Mouse (Mus musculus) stomach, embryonic 15.5 days (tissue): Measurements from ENCODE around the gene Eif4e1b. TPM values are rescaled to one million over a fixed set of nuclear protein-coding genes. Genes with fewer than 3 reads are reported as not detected.
A peak's percentile ranks its signal among the peaks of the same experiment; 100 is the strongest.

Experiments used
- ATAC-seq: fragments of 200-750 bp; cut with Nextera tagmentation; 2 replicates; pipeline ENCODE4 v1.8.0; 2017; ENCODE audit warnings: low read depth, moderate number of reproducible peaks, moderate TSS enrichment; ENCODE audit not compliant: insufficient read depth, low FRiP score
- H3K27ac ChIP-seq: fragments of 300-500 bp; sonication (generic); 2 replicates; pipeline ENCODE4 v1.5.1; 2015; ENCODE audit warnings: mild to moderate bottlenecking, inconsistent platforms
- H3K27me3 ChIP-seq: fragments of 300-500 bp; sonication (generic); replicated peaks from 2 replicates; pipeline ENCODE4 v1.6.1; 2015; ENCODE audit warnings: inconsistent platforms
- H3K36me3 ChIP-seq: fragments of 300-500 bp; sonication (generic); 2 replicates; pipeline ENCODE4 v1.6.1; 2015; ENCODE audit warnings: inconsistent platforms
- H3K4me1 ChIP-seq: fragments of 300-500 bp; sonication (generic); 2 replicates; pipeline ENCODE4 v1.6.1; 2015; ENCODE audit warnings: inconsistent platforms
- H3K4me2 ChIP-seq: fragments of 300-500 bp; sonication (generic); 2 replicates; pipeline ENCODE4 v1.6.1; 2015; ENCODE audit warnings: mild to moderate bottlenecking, inconsistent platforms
- H3K4me3 ChIP-seq: fragments of 300-500 bp; sonication (generic); replicated peaks from 2 replicates; pipeline ENCODE4 v1.5.1; 2015; ENCODE audit warnings: inconsistent platforms
- H3K9ac ChIP-seq: fragments of 300-500 bp; sonication (generic); 2 replicates; pipeline ENCODE4 v1.6.1; 2015; ENCODE audit warnings: inconsistent platforms
- H3K9me3 ChIP-seq: fragments of 300-500 bp; sonication (generic); 2 replicates; pipeline ENCODE4 v1.6.1; 2016; ENCODE audit warnings: inconsistent platforms
- WGBS: fragments of 180-500 bp; shearing (Covaris S2); methylation state at CpG from one replicate; pipeline ENCODE4 v1.1.7; 2015; 5-methylcytosine and 5-hydroxymethylcytosine counted together
- polyA plus RNA-seq: library from polyadenylated mRNA; unstranded; fragments of >200 nt; fragmentation: Nextera tagmentation; extraction: Ambion mirVana; gene quantifications from 2 replicates; pipeline ENCODE4 v1.2.1, GENCODE M21; 2015

Eif4e1b gene
- polyA plus RNA-seq, 1 experiment from 2014 or later, result not detected

- H3K4me3 ChIP-seq, result no peak overlapping the region
- no peak for ATAC-seq
- 66% methylated on average over 6 of the region's 6 CpGs for WGBS
Observed at GRCm38 (mm10) chr13:54753733-54754132, 30.1 kb upstream of the Eif4e1b start.

GRCm38 (mm10) chr13:54754169-54755080 lies 29.4 kb upstream of the Eif4e1b start:
- peaks cover 24% of the 10 kb centered on the region for H3K27me3 ChIP-seq
- no peaks in the 10 kb centered on the region for H3K9me3 ChIP-seq
- peaks cover 15% of the 10 kb centered on the region for H3K4me1 ChIP-seq
- no peak overlapping the region for H3K27ac ChIP-seq
- H3K4me3 ChIP-seq, result no peak overlapping the region
- WGBS, result 39% methylated on average over 12 of the region's 12 CpGs
- no peak overlapping the region for H3K4me2 ChIP-seq
- ATAC-seq, result no peak
- H3K9ac ChIP-seq, result no peak overlapping the region
- no peaks in the 10 kb centered on the region for H3K36me3 ChIP-seq

More at GRCm38 (mm10) chr13:54753733-54754132, 30.1 kb upstream of the Eif4e1b start:
- H3K9ac ChIP-seq, result no peak overlapping the region
- peaks cover 23% of the 10 kb centered on the region for H3K27me3 ChIP-seq
- H3K27ac ChIP-seq, result no peak overlapping the region
- H3K4me1 ChIP-seq, result peaks cover 15% of the 10 kb centered on the region
- H3K9me3 ChIP-seq, result no peaks in the 10 kb centered on the region
- no peaks in the 10 kb centered on the region for H3K36me3 ChIP-seq
- no peak overlapping the region for H3K4me2 ChIP-seq

- peaks cover 21% of the 10 kb centered on the region for H3K27me3 ChIP-seq
- 22% methylated on average over 9 of the region's 9 CpGs for WGBS
- no peak for ATAC-seq
- H3K4me2 ChIP-seq, result no peak overlapping the region
- no peaks in the 10 kb centered on the region for H3K36me3 ChIP-seq
- H3K9ac ChIP-seq, result no peak overlapping the region
- H3K27ac ChIP-seq, result no peak overlapping the region
- no peaks in the 10 kb centered on the region for H3K9me3 ChIP-seq
- no peak overlapping the region for H3K4me3 ChIP-seq
- H3K4me1 ChIP-seq, result peaks cover 8% of the 10 kb centered on the region; the same call in 1 of the 2 replicates
Observed at GRCm38 (mm10) chr13:54755201-54755830, 28.5 kb upstream of the Eif4e1b start.

GRCm38 (mm10) chr13:54756156-54756712 lies 27.6 kb upstream of the Eif4e1b start:
- 90% methylated on average over 8 of the region's 8 CpGs for WGBS
- H3K4me3 ChIP-seq, result no peak overlapping the region
- H3K9ac ChIP-seq, result no peak overlapping the region
- H3K4me2 ChIP-seq, result no peak overlapping the region
- no peak for ATAC-seq
- no peak overlapping the region for H3K27ac ChIP-seq
- no peaks in the 10 kb centered on the region for H3K36me3 ChIP-seq
- no peaks in the 10 kb centered on the region for H3K9me3 ChIP-seq
- peaks cover 17% of the 10 kb centered on the region; the same call in 1 of the 2 replicates for H3K27me3 ChIP-seq
- peaks cover 8% of the 10 kb centered on the region; the same call in 1 of the 2 replicates for H3K4me1 ChIP-seq

GRCm38 (mm10) chr13:54757093-54757830 lies 26.5 kb upstream of the Eif4e1b start:
- WGBS, result 39% methylated on average over 10 of the region's 10 CpGs
- peaks cover 8% of the 10 kb centered on the region; the same call in 1 of the 2 replicates for H3K4me1 ChIP-seq
- no peak for ATAC-seq
- peak overlapping the region; percentile 67 for H3K4me2 ChIP-seq
- peak overlapping the region; percentile 37 for H3K4me3 ChIP-seq
- no peak overlapping the region for H3K9ac ChIP-seq
- H3K9me3 ChIP-seq, result no peaks in the 10 kb centered on the region
- peaks cover 17% of the 10 kb centered on the region; the same call in 1 of the 2 replicates for H3K27me3 ChIP-seq
- no peaks in the 10 kb centered on the region for H3K36me3 ChIP-seq
- no peak overlapping the region for H3K27ac ChIP-seq

- Histone ChIP-seq H3K36me3 (no peaks in the 10 kb centered on the region), H3K9ac (no peak overlapping the region), H3K4me3 (peak overlapping the region; percentile 37), H3K27me3 (peaks cover 24% of the 10 kb centered on the region), H3K4me2 (peak overlapping the region; percentile 67), H3K9me3 (no peaks in the 10 kb centered on the region), H3K27ac (no peak overlapping the region), H3K4me1 (peaks cover 8% of the 10 kb centered on the region; the same call in 1 of the 2 replicates)
- ATAC-seq, result peak; percentile 82
- under 1% methylated on average over 43 of the region's 43 CpGs for WGBS
Observed at GRCm38 (mm10) chr13:54758045-54758755, 25.6 kb upstream of the Eif4e1b start.

GRCm38 (mm10) chr13:54758756-54759470 lies 24.9 kb upstream of the Eif4e1b start:
- ATAC-seq, result 0 out of 2 replicates have a peak, but pooled peaks have one; percentile 8
- no peaks in the 10 kb centered on the region for H3K9me3 ChIP-seq
- peaks cover 30% of the 10 kb centered on the region for H3K27me3 ChIP-seq
- H3K9ac ChIP-seq, result no peak overlapping the region
- H3K36me3 ChIP-seq, result no peaks in the 10 kb centered on the region
- peak overlapping the region; percentile 67 for H3K4me2 ChIP-seq
- H3K4me1 ChIP-seq, result peaks cover 8% of the 10 kb centered on the region; the same call in 1 of the 2 replicates
- WGBS, result 2% methylated on average over 29 of the region's 29 CpGs
- peak overlapping the region; percentile 37 for H3K4me3 ChIP-seq
- H3K27ac ChIP-seq, result no peak overlapping the region

- no peak overlapping the region for H3K4me2 ChIP-seq
- no peak for ATAC-seq
- no peak overlapping the region for H3K4me3 ChIP-seq
- H3K9ac ChIP-seq, result no peak overlapping the region
- no peak overlapping the region for H3K27ac ChIP-seq
- H3K9me3 ChIP-seq, result no peaks in the 10 kb centered on the region
- H3K36me3 ChIP-seq, result no peaks in the 10 kb centered on the region
- peaks cover 36% of the 10 kb centered on the region for H3K27me3 ChIP-seq
- peaks cover 8% of the 10 kb centered on the region; the same call in 1 of the 2 replicates for H3K4me1 ChIP-seq
- 18% methylated on average over 7 of the region's 7 CpGs for WGBS
Observed at GRCm38 (mm10) chr13:54759496-54759895, 24.3 kb upstream of the Eif4e1b start.

- no peak for ATAC-seq
- H3K4me2 ChIP-seq, result no peak overlapping the region
Observed at GRCm38 (mm10) chr13:54760164-54760795, 23.5 kb upstream of the Eif4e1b start.

GRCm38 (mm10) chr13:54760906-54761305 lies 22.9 kb upstream of the Eif4e1b start:
- no peak for ATAC-seq
- Histone ChIP-seq H3K9me3 (no peaks in the 10 kb centered on the region), H3K4me3 (no peak overlapping the region), H3K9ac (no peak overlapping the region), H3K27ac (no peak overlapping the region), H3K4me1 (peaks cover 8% of the 10 kb centered on the region; the same call in 1 of the 2 replicates), H3K36me3 (no peaks in the 10 kb centered on the region), H3K4me2 (no peak overlapping the region), H3K27me3 (peaks cover 50% of the 10 kb centered on the region)
- 77% methylated on average over 7 of the region's 7 CpGs for WGBS

More at GRCm38 (mm10) chr13:54760164-54760795, 23.5 kb upstream of the Eif4e1b start:
- H3K9me3 ChIP-seq, result no peaks in the 10 kb centered on the region
- no peaks in the 10 kb centered on the region for H3K36me3 ChIP-seq
- no peak overlapping the region for H3K9ac ChIP-seq
- peaks cover 8% of the 10 kb centered on the region; the same call in 1 of the 2 replicates for H3K4me1 ChIP-seq
- H3K27me3 ChIP-seq, result peaks cover 44% of the 10 kb centered on the region
- 62% methylated on average over 8 of the region's 8 CpGs for WGBS
- no peak overlapping the region for H3K4me3 ChIP-seq
- no peak overlapping the region for H3K27ac ChIP-seq
